Comparison of ENCODE assay signal across 9 mouse cellular contexts in the genomic region with DNA sequence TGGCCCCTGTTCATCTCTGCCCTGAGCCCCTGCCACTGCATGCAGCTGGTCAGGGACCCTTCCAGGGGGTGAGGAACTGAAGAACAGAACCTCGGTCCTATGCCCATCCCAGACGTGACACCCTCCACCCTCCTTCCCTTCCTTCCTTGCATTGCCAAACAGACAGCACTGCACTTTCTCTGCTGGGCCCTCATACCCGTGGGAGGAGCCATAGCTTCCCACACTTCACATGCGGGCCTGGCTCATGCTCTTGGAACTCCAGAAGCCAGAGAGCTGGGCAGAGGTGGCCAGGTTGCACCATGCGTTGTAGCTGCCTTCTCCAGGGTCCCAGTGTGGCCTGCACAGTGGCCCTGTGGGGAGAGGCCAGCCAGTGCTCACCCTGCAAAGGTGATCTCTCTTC.
DNase-seq lines count a peak whose midpoint lies in the region; ATAC-seq and TF ChIP-seq lines count a peak whose summit lies in the region.
"Had no signal": no experiment of that assay in that cellular context is flagged by ENCODE, and none has a peak within 500 bp of the region (broad histone marks: within the 10 kb centered on the region; RNA-seq: fewer than 3 reads in every experiment).

No protein-coding gene starts in this region.

- peaks cover 24% of the 10 kb centered on the region for H3K4me1 ChIP-seq in hindbrain, embryonic 10.5 days (replicated peaks)
- no peaks in the 10 kb centered on the region for H3K4me1 ChIP-seq in hindbrain, postnatal 0 days (ENCODE audit: insufficient read depth, low read length)
- H3K4me1 ChIP-seq in ES-E14 (ENCODE audit: control insufficient read depth in 2 of 2, insufficient read depth in 2 of 2, low read length in 2 of 2, poor library complexity in 1 of 2), result peaks cover 0 to 9% of the 10 kb centered on the region in 2 experiments; a peak in 2 of 4 replicates
- no peaks in the 10 kb centered on the region for H3K4me1 ChIP-seq in embryonic facial prominence, embryonic 14.5 days (ENCODE audit: control insufficient read depth, insufficient read depth, low read length)
- H3K4me1 ChIP-seq in liver, embryonic 12.5 days, result peaks cover 20% of the 10 kb centered on the region

- H3K36me3 ChIP-seq in hindbrain, embryonic 10.5 days, result peaks cover 79% of the 10 kb centered on the region
- peaks cover 17% of the 10 kb centered on the region for H3K36me3 ChIP-seq in hindbrain, postnatal 0 days (ENCODE audit: insufficient read depth, low read length)
- H3K36me3 ChIP-seq in ES-E14 (ENCODE audit: control insufficient read depth, insufficient read depth, low read length, poor library complexity, severe bottlenecking), result peaks cover 33% of the 10 kb centered on the region
- peaks cover 68% of the 10 kb centered on the region for H3K36me3 ChIP-seq in embryonic facial prominence, embryonic 14.5 days (ENCODE audit: control insufficient read depth, insufficient read depth, low read length)
- H3K36me3 ChIP-seq in liver, embryonic 12.5 days, result peaks cover 24% of the 10 kb centered on the region

- 49% methylated on average over 5 of the region's 5 CpGs for WGBS in hindbrain, embryonic 10.5 days
- WGBS in hindbrain, postnatal 0 days, result 39% methylated on average over 5 of the region's 5 CpGs
- 22% methylated on average over 5 of the region's 5 CpGs for WGBS in embryonic facial prominence, embryonic 14.5 days
- 42% methylated on average over 5 of the region's 5 CpGs for WGBS in liver, embryonic 12.5 days (ENCODE audit: insufficient replicate concordance)

- ATAC-seq in hindbrain, postnatal 0 days, result no peak
- no peak for ATAC-seq in embryonic facial prominence, embryonic 14.5 days (ENCODE audit: low read depth)
- no peak for ATAC-seq in liver, embryonic 12.5 days

- no peak for TF ChIP-seq CTCF in hindbrain, postnatal 0 days (IDR thresholded peaks at IDR 0.05; ENCODE audit: low read depth)

- DNase-seq in hindbrain, embryonic 10.5 days (ENCODE audit: low spot score), result no peak
- DNase-seq in hindbrain, postnatal 0 days (ENCODE audit: low spot score), result no peak
- no peak for DNase-seq in ES-E14 (ENCODE audit: low read depth, low spot score)
- DNase-seq in embryonic facial prominence, embryonic 14.5 days (ENCODE audit: low spot score), result no peak
- no peak for DNase-seq in gastrocnemius, adult 18-20 months (ENCODE audit: low spot score)
- DNase-seq in layer of hippocampus, adult 9-10 months (ENCODE audit: low spot score), result no peak
- DNase-seq in right cerebral cortex, postnatal 4 days, result no peak
- DNase-seq: kidney, postnatal 36 days had no signal

- H3K27ac ChIP-seq in hindbrain, embryonic 10.5 days, result peak overlapping the region; percentile 76
- no peak overlapping the region for H3K27ac ChIP-seq in hindbrain, postnatal 0 days
- no peak overlapping the region for H3K27ac ChIP-seq in ES-E14 (ENCODE audit: insufficient read depth, low read depth, low read length, poor library complexity, severe bottlenecking)
- H3K27ac ChIP-seq in embryonic facial prominence, embryonic 14.5 days (replicated peaks; ENCODE audit: low read depth, low read length), result peak overlapping the region; percentile 33
- peak overlapping the region; percentile 59; the same call in 1 of the 2 replicates for H3K27ac ChIP-seq in liver, embryonic 12.5 days

- no peak overlapping the region for H3K9ac ChIP-seq in hindbrain, postnatal 0 days (replicated peaks; ENCODE audit: low read length)
- 0 out of 2 replicates have a peak overlapping the region, but pooled peaks have one; percentile 9 for H3K9ac ChIP-seq in ES-E14 (ENCODE audit: insufficient read depth, low read depth, low read length, poor library complexity, severe bottlenecking)
- H3K9ac ChIP-seq in embryonic facial prominence, embryonic 14.5 days (ENCODE audit: low read depth, low read length), result no peak overlapping the region
- H3K9ac ChIP-seq in liver, embryonic 12.5 days, result no peak overlapping the region

- no peak overlapping the region for H3K4me3 ChIP-seq in hindbrain, embryonic 10.5 days
- no peak overlapping the region for H3K4me3 ChIP-seq in hindbrain, postnatal 0 days (ENCODE audit: low read length)
- H3K4me3 ChIP-seq in ES-E14 (ENCODE audit: insufficient read depth in 1 of 2, low read depth in 1 of 2, low read length in 2 of 2, poor library complexity in 1 of 2, severe bottlenecking in 1 of 2), result no peak overlapping the region
- no peak overlapping the region for H3K4me3 ChIP-seq in embryonic facial prominence, embryonic 14.5 days (ENCODE audit: low read depth, low read length)
- H3K4me3 ChIP-seq in liver, embryonic 12.5 days, result no peak overlapping the region

- H3K27me3 ChIP-seq in hindbrain, embryonic 10.5 days (ENCODE audit: insufficient read depth, poor library complexity, severe bottlenecking), result no peaks in the 10 kb centered on the region
- H3K27me3 ChIP-seq in hindbrain, postnatal 0 days (ENCODE audit: insufficient read depth, low read length), result no peaks in the 10 kb centered on the region
- no peaks in the 10 kb centered on the region for H3K27me3 ChIP-seq in embryonic facial prominence, embryonic 14.5 days (replicated peaks; ENCODE audit: control insufficient read depth, insufficient read depth, low read length)
- no peaks in the 10 kb centered on the region for H3K27me3 ChIP-seq in liver, embryonic 12.5 days (replicated peaks)

- no peak overlapping the region for H3K4me2 ChIP-seq in hindbrain, postnatal 0 days (ENCODE audit: low read depth, low read length)
- H3K4me2 ChIP-seq in embryonic facial prominence, embryonic 14.5 days (ENCODE audit: low read depth, low read length), result no peak overlapping the region
- no peak overlapping the region for H3K4me2 ChIP-seq in liver, embryonic 12.5 days

- H3K9me3 ChIP-seq in hindbrain, embryonic 10.5 days, result no peaks in the 10 kb centered on the region
- H3K9me3 ChIP-seq in hindbrain, postnatal 0 days (ENCODE audit: low read length), result no peaks in the 10 kb centered on the region
- H3K9me3 ChIP-seq in ES-E14 (ENCODE audit: control insufficient read depth, insufficient read depth, low read depth, low read length), result no peaks in the 10 kb centered on the region
- H3K9me3 ChIP-seq in embryonic facial prominence, embryonic 14.5 days (ENCODE audit: control insufficient read depth, low read length), result no peaks in the 10 kb centered on the region
- no peaks in the 10 kb centered on the region for H3K9me3 ChIP-seq in liver, embryonic 12.5 days (replicated peaks)

- in situ Hi-C loops in ES-E14 (cut with MboI; ENCODE audit: low sequenced_read_pairs in 2 of 2, unreplicated experiment in 2 of 2), result no loop called here

TF ChIP-seq in ES-E14, 5 proteins besides CTCF, POLR2A, EP300 and RAD21:
- no peak for TF ChIP-seq HCFC1 (IDR thresholded peaks at IDR 0.05; ENCODE audit: borderline replicate concordance, insufficient read depth, low read length)
- no peak for TF ChIP-seq MAFK (IDR thresholded peaks at IDR 0.05; ENCODE audit: insufficient read depth, low read depth, low read length)
- TF ChIP-seq ZC3H11A (IDR thresholded peaks at IDR 0.05; ENCODE audit: borderline replicate concordance, low read depth, low read length), result no peak
- TF ChIP-seq CHD2 (IDR thresholded peaks at IDR 0.05; ENCODE audit: low read depth, low read length), result no peak
- TF ChIP-seq ZNF384 (IDR thresholded peaks at IDR 0.05; ENCODE audit: low read depth, low read length), result no peak

Comparison
In these comparisons a context has a peak if more than half of its experiments do, and no peak if none do; other contexts are left out.
1. H3K27ac ChIP-seq: peak in hindbrain, embryonic 10.5 days (single experiment), embryonic facial prominence, embryonic 14.5 days (single experiment) and liver, embryonic 12.5 days (single experiment); none in hindbrain, postnatal 0 days (single experiment) and ES-E14 (single experiment).